Mouse (Mus musculus): Measurements from ENCODE around the gene Asic2.

- TF ChIP-seq EP300 (optimal IDR thresholded peaks at IDR 0.05) (no peak), CTCF (IDR thresholded peaks at IDR 0.05; ENCODE audit: low read depth) (no peak)
Observed at GRCm38 (mm10) chr11:80868039-80868438, 1100.2 kb downstream of the Asic2 start.

Measured in stomach, postnatal 0 days (tissue).